Mouse (Mus musculus): Measurements from ENCODE around the gene Naxd. TPM values are rescaled to one million over a fixed set of nuclear protein-coding genes. Genes with fewer than 3 reads are reported as not detected.
A peak's percentile ranks its signal among the peaks of the same experiment; 100 is the strongest.
"Not testable (repeated sequence)": the region's sequence is repeated elsewhere in the genome, so short reads cannot be mapped to it uniquely, and the experiment has no call there.

Gene Naxd
- polyA plus RNA-seq, 1 experiment from 2014 or later = 82.8 TPM

DNA sequence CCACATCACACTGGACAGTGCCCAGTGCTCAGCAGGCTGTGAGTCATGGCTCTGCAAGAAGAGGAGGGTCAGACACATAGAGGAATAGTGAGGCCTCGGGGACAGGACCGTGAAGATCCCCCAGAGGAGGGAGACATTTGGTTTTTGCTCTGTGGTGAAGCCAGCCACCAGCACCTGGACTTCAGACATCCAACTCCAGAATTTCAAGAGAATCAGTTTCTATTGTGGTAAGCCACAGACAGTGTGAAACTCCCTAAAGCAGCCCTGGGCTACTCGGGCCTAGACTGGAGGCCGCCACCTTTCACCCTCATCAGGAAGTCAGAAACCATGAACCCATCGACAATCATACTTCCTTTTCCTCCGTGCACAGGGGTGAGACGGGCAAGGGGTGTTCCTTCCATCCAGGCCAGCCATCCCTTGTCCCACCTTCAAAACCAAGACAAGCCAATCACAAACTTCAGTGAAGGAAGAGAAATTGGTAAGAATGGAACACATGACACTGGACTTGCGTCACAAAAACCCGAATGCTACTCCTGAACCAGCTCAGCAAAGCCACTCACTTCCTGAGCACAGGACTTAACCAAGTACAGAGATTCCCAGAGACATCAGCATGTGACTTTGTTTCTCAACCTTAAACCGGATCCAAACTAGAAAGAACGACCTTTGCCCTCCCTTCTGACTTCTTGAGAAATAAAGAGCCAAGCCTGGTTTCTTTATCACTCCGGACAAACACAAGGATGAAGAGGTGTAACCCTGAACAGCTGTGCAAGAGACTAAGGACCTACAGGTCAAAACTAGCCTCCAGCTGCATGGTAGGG, 33.2 kb upstream of the Naxd start:
- Histone ChIP-seq H3K4me2 (ENCODE audit: low read length) (no peak overlapping the region), H3K36me3 (ENCODE audit: control insufficient read depth, insufficient read depth, low read length) (peaks cover 4% of the 10 kb centered on the region; the same call in 1 of the 2 replicates), H3K4me3 (ENCODE audit: control insufficient read depth in 1 of 2, insufficient read depth in 1 of 2, low read depth in 1 of 2, low read length in 2 of 2) (no peak overlapping the region), H3K27me3 (ENCODE audit: control insufficient read depth, insufficient read depth, low read length) (no peaks in the 10 kb centered on the region), H3K27ac (replicated peaks in 1 of 2; ENCODE audit: control insufficient read depth in 1 of 2, insufficient read depth in 1 of 2, low read depth in 2 of 2, low read length in 2 of 2) (peak overlapping the region; percentile 3 to 22; a peak in 3 of 4 replicates), H3K4me1 (ENCODE audit: control insufficient read depth in 2 of 2, insufficient read depth in 2 of 2, low read length in 2 of 2) (peaks cover 21 to 39% of the 10 kb centered on the region in 2 experiments), H3K9me3 (ENCODE audit: control insufficient read depth, low read length) (no peaks in the 10 kb centered on the region), H3K9ac (ENCODE audit: low read length) (no peak overlapping the region)
- no peak for ATAC-seq (ENCODE audit: insufficient number of reproducible peaks, insufficient read depth, low FRiP score, low read depth)
- WGBS = 70% methylated on average over 12 of the region's 12 CpGs

DNA sequence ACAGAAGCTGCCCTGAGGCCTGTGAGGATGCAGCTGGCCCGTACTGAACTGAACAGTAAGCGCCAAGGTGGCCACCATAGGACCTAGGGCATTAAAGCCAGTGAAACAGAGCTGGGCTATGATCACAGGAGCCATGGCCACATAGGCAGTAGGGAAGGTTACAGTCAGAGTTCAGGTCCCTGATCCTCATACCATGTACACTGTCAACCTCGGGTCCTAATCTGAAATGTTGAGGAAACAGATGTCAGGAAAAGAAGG, 32.7 kb upstream of the Naxd start:
- no peaks in the 10 kb centered on the region for H3K27me3 ChIP-seq (ENCODE audit: control insufficient read depth, insufficient read depth, low read length)
- peaks cover 4% of the 10 kb centered on the region; the same call in 1 of the 2 replicates for H3K36me3 ChIP-seq (ENCODE audit: control insufficient read depth, insufficient read depth, low read length)
- H3K9ac ChIP-seq (ENCODE audit: low read length) = no peak overlapping the region
- WGBS = 61% methylated on average over 3 of the region's 3 CpGs
- ATAC-seq (ENCODE audit: insufficient number of reproducible peaks, insufficient read depth, low FRiP score, low read depth) = no peak
- peaks cover 19 to 40% of the 10 kb centered on the region in 2 experiments for H3K4me1 ChIP-seq (ENCODE audit: control insufficient read depth in 2 of 2, insufficient read depth in 2 of 2, low read length in 2 of 2)
- no peak overlapping the region for H3K4me3 ChIP-seq (ENCODE audit: control insufficient read depth in 1 of 2, insufficient read depth in 1 of 2, low read depth in 1 of 2, low read length in 2 of 2)
- H3K9me3 ChIP-seq (ENCODE audit: control insufficient read depth, low read length) = no peaks in the 10 kb centered on the region
- H3K4me2 ChIP-seq (ENCODE audit: low read length) = no peak overlapping the region
- no peak overlapping the region for H3K27ac ChIP-seq (replicated peaks in 1 of 2; ENCODE audit: control insufficient read depth in 1 of 2, insufficient read depth in 1 of 2, low read depth in 2 of 2, low read length in 2 of 2)

- ATAC-seq (ENCODE audit: insufficient number of reproducible peaks, insufficient read depth, low FRiP score, low read depth) = no peak
- no peak overlapping the region for H3K4me3 ChIP-seq (ENCODE audit: control insufficient read depth in 1 of 2, insufficient read depth in 1 of 2, low read depth in 1 of 2, low read length in 2 of 2)
- peaks cover 4% of the 10 kb centered on the region; the same call in 1 of the 2 replicates for H3K36me3 ChIP-seq (ENCODE audit: control insufficient read depth, insufficient read depth, low read length)
- H3K4me1 ChIP-seq (ENCODE audit: control insufficient read depth in 2 of 2, insufficient read depth in 2 of 2, low read length in 2 of 2) = peaks cover 19 to 40% of the 10 kb centered on the region in 2 experiments
- H3K9ac ChIP-seq (ENCODE audit: low read length) = no peak overlapping the region
- H3K27me3 ChIP-seq (ENCODE audit: control insufficient read depth, insufficient read depth, low read length) = no peaks in the 10 kb centered on the region
- no peak overlapping the region for H3K27ac ChIP-seq (replicated peaks in 1 of 2; ENCODE audit: control insufficient read depth in 1 of 2, insufficient read depth in 1 of 2, low read depth in 2 of 2, low read length in 2 of 2)
- H3K4me2 ChIP-seq (ENCODE audit: low read length) = no peak overlapping the region
- 90% methylated on average over 4 of the region's 4 CpGs for WGBS
- no peaks in the 10 kb centered on the region for H3K9me3 ChIP-seq (ENCODE audit: control insufficient read depth, low read length)
These were observed 31.7 kb upstream of the Naxd start for GRCm38 (mm10) chr8:11465619-11466018.

DNA sequence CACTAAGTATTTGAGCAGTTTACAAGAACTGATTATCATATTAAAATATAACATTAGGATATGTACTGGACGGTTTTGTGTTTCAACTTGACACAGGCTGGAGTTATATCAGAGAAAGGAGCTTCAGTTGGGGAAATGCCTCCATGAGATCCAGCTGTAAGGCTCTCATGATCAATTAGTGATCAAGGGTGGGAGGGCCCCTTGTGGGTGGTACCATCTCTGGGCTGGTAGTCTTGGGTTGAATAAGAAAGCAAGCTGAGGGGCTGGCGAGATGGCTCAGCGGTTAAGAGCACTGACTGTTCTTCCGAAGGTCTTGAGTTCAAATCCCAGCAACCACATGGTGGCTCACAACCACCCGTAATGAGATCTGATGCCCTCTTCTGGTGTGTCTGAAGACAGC, 30.8 kb upstream of the Naxd start:
- peaks cover 17 to 37% of the 10 kb centered on the region in 2 experiments for H3K4me1 ChIP-seq (ENCODE audit: control insufficient read depth in 2 of 2, insufficient read depth in 2 of 2, low read length in 2 of 2)
- H3K9me3 ChIP-seq (ENCODE audit: control insufficient read depth, low read length); H3K27me3 ChIP-seq (ENCODE audit: control insufficient read depth, insufficient read depth, low read length); H3K36me3 ChIP-seq (ENCODE audit: control insufficient read depth, insufficient read depth, low read length); ATAC-seq (ENCODE audit: insufficient number of reproducible peaks, insufficient read depth, low FRiP score, low read depth); H3K27ac ChIP-seq (replicated peaks in 1 of 2; ENCODE audit: control insufficient read depth in 1 of 2, insufficient read depth in 1 of 2, low read depth in 2 of 2, low read length in 2 of 2); H3K4me2 ChIP-seq (ENCODE audit: low read length); H3K9ac ChIP-seq (ENCODE audit: low read length); H3K4me3 ChIP-seq (ENCODE audit: control insufficient read depth in 1 of 2, insufficient read depth in 1 of 2, low read depth in 1 of 2, low read length in 2 of 2): not testable (repeated sequence)
- WGBS = 90% methylated on average over 4 of the region's 5 CpGs

GRCm38 (mm10) chr8:11469095-11469494, 28.2 kb upstream of the Naxd start:
- 7% methylated on average over 3 of the region's 3 CpGs for WGBS
- Histone ChIP-seq H3K36me3 (ENCODE audit: control insufficient read depth, insufficient read depth, low read length) (peaks cover 4% of the 10 kb centered on the region; the same call in 1 of the 2 replicates), H3K27ac (replicated peaks in 1 of 2; ENCODE audit: control insufficient read depth in 1 of 2, insufficient read depth in 1 of 2, low read depth in 2 of 2, low read length in 2 of 2) (0 out of 4 replicates have a peak overlapping the region, but pooled peaks of 1 of the 2 experiments have one; percentile 15), H3K4me3 (ENCODE audit: control insufficient read depth in 1 of 2, insufficient read depth in 1 of 2, low read depth in 1 of 2, low read length in 2 of 2) (no peak overlapping the region), H3K9ac (ENCODE audit: low read length) (no peak overlapping the region), H3K9me3 (ENCODE audit: control insufficient read depth, low read length) (no peaks in the 10 kb centered on the region), H3K4me2 (ENCODE audit: low read length) (no peak overlapping the region), H3K4me1 (ENCODE audit: control insufficient read depth in 2 of 2, insufficient read depth in 2 of 2, low read length in 2 of 2) (peaks cover 11 to 43% of the 10 kb centered on the region in 2 experiments), H3K27me3 (ENCODE audit: control insufficient read depth, insufficient read depth, low read length) (no peaks in the 10 kb centered on the region)
- no peak for ATAC-seq (ENCODE audit: insufficient number of reproducible peaks, insufficient read depth, low FRiP score, low read depth)

- Histone ChIP-seq H3K36me3 (ENCODE audit: control insufficient read depth, insufficient read depth, low read length) (peaks cover 4% of the 10 kb centered on the region; the same call in 1 of the 2 replicates), H3K4me3 (ENCODE audit: control insufficient read depth in 1 of 2, insufficient read depth in 1 of 2, low read depth in 1 of 2, low read length in 2 of 2) (no peak overlapping the region), H3K9ac (ENCODE audit: low read length) (no peak overlapping the region), H3K9me3 (ENCODE audit: control insufficient read depth, low read length) (no peaks in the 10 kb centered on the region), H3K27me3 (ENCODE audit: control insufficient read depth, insufficient read depth, low read length) (no peaks in the 10 kb centered on the region), H3K4me1 (ENCODE audit: control insufficient read depth in 2 of 2, insufficient read depth in 2 of 2, low read length in 2 of 2) (peaks cover 21 to 51% of the 10 kb centered on the region in 2 experiments), H3K27ac (replicated peaks in 1 of 2; ENCODE audit: control insufficient read depth in 1 of 2, insufficient read depth in 1 of 2, low read depth in 2 of 2, low read length in 2 of 2) (no peak overlapping the region), H3K4me2 (ENCODE audit: low read length) (no peak overlapping the region)
- ATAC-seq (ENCODE audit: insufficient number of reproducible peaks, insufficient read depth, low FRiP score, low read depth) = no peak
- 82% methylated on average over 7 of the region's 7 CpGs for WGBS
These were observed 26.6 kb upstream of the Naxd start for GRCm38 (mm10) chr8:11470694-11471093.

DNA sequence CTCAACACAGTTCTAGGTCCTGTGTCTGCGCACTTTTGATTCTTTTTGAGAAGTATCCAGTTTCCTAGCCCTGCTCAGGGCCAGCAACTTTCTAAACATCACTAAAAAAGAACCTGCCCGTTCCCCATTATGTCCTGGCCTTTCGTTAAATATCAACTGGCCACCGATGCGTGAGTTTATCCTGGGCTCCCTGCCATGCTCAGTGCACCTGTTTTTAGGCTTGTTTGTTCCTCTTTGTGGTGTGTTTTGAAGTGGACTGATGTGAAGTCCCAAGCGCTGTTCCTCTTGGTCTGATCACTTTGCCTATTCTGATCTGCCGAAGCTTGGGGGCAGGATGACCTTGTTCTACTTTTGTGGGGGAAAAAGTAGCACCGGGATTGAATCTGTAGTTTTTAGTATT, 26.0 kb upstream of the Naxd start:
- H3K27me3 ChIP-seq (ENCODE audit: control insufficient read depth, insufficient read depth, low read length) = no peaks in the 10 kb centered on the region
- ATAC-seq (ENCODE audit: insufficient number of reproducible peaks, insufficient read depth, low FRiP score, low read depth) = no peak
- 70% methylated on average over 8 of the region's 8 CpGs for WGBS
- H3K9me3 ChIP-seq (ENCODE audit: control insufficient read depth, low read length) = no peaks in the 10 kb centered on the region
- 0 out of 4 replicates have a peak overlapping the region, but pooled peaks of 1 of the 2 experiments have one; percentile 17 for H3K27ac ChIP-seq (replicated peaks in 1 of 2; ENCODE audit: control insufficient read depth in 1 of 2, insufficient read depth in 1 of 2, low read depth in 2 of 2, low read length in 2 of 2)
- H3K4me3 ChIP-seq (ENCODE audit: control insufficient read depth in 1 of 2, insufficient read depth in 1 of 2, low read depth in 1 of 2, low read length in 2 of 2) = no peak overlapping the region
- peaks cover 4% of the 10 kb centered on the region; the same call in 1 of the 2 replicates for H3K36me3 ChIP-seq (ENCODE audit: control insufficient read depth, insufficient read depth, low read length)
- peaks cover 25 to 57% of the 10 kb centered on the region in 2 experiments for H3K4me1 ChIP-seq (ENCODE audit: control insufficient read depth in 2 of 2, insufficient read depth in 2 of 2, low read length in 2 of 2)
- no peak overlapping the region for H3K4me2 ChIP-seq (ENCODE audit: low read length)
- H3K9ac ChIP-seq (ENCODE audit: low read length) = no peak overlapping the region

Measured in heart, embryonic 14.5 days (tissue).